In the genomic region with DNA sequence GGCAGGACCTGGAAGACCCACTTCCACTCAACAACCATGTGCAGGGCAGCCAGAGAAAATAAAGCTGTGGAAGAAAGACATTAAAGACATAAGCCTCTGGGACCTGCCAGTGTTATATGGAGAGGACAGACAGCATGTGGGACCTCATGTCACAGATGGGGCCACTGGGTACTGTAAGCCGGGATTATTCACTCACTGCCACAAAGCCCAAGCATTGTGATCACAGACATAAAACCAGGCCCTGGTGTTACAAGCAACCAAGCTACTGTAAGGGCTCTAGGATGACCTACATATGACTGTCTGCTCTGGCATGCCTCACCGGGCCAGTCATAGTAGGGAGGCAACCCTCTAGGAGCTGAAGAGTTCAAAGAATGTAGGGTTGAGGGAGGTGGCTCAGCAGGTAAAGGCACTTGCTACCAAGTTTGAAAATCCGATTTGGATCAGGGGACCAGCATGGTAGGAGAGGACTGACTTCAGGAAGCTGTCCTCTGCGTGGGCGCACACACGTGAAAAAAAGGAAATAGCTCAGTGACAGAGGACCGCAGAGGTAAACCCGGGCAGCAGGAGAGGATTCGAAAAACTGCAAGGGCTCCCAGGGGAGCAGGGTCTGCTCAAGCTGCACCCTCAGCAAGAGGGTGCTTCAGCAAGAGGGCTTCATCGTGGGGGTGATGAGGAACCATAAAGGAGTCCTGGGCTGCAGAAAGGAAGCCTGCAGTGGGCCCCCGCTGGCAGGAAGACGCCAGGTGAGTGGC, we compare ENCODE assay signal across 8 mouse cellular contexts. TPM values are rescaled to one million over a fixed set of nuclear protein-coding genes. Genes with fewer than 3 reads are reported as not detected.
A peak's percentile ranks its signal among the peaks of the same experiment; 100 is the strongest.
DNase-seq lines count a peak whose midpoint lies in the region; ATAC-seq and TF ChIP-seq lines count a peak whose summit lies in the region.

No protein-coding gene starts in this region.

- H3K9me3 ChIP-seq in hindbrain, postnatal 0 days (ENCODE audit: low read length) = no peaks in the 10 kb centered on the region
- H3K9me3 ChIP-seq in midbrain, embryonic 15.5 days = no peaks in the 10 kb centered on the region

- peak overlapping the region; percentile 96 for H3K4me3 ChIP-seq in brown adipose tissue, adult 24 weeks (ENCODE audit: insufficient read depth, low read depth, low read length)
- peak overlapping the region; percentile 98 for H3K4me3 ChIP-seq in hindbrain, postnatal 0 days (ENCODE audit: low read length)
- H3K4me3 ChIP-seq in midbrain, embryonic 15.5 days = peak overlapping the region; percentile 89

- H3K27ac ChIP-seq in brown adipose tissue, adult 24 weeks (replicated peaks; ENCODE audit: low read depth, low read length) = peak overlapping the region; percentile 70
- H3K27ac ChIP-seq in hindbrain, postnatal 0 days = peak overlapping the region; percentile 77; the same call in 1 of the 2 replicates
- H3K27ac ChIP-seq in midbrain, embryonic 15.5 days = peak overlapping the region; percentile 75

- intact Hi-C loops in left cerebral cortex, postnatal 25 days (cut with DNase I) = loop anchor here (5.0 kb wide), 1 partner anchor 88 kb away; a partner anchor contains a TSS

- no peaks in the 10 kb centered on the region for H3K36me3 ChIP-seq in hindbrain, postnatal 0 days (ENCODE audit: insufficient read depth, low read length)
- H3K36me3 ChIP-seq in midbrain, embryonic 15.5 days (replicated peaks) = no peaks in the 10 kb centered on the region

- peaks cover 25% of the 10 kb centered on the region for H3K4me1 ChIP-seq in brown adipose tissue, adult 24 weeks (ENCODE audit: control insufficient read depth, insufficient read depth, insufficient read length, low read length)
- 0 out of 2 replicates have a peak, but pooled peaks cover 13% of the 10 kb centered on the region for H3K4me1 ChIP-seq in hindbrain, postnatal 0 days (ENCODE audit: insufficient read depth, low read length)
- H3K4me1 ChIP-seq in midbrain, embryonic 15.5 days = peaks cover 26% of the 10 kb centered on the region

- H3K9ac ChIP-seq in hindbrain, postnatal 0 days (replicated peaks; ENCODE audit: low read length) = peak overlapping the region; percentile 93
- peak overlapping the region; percentile 89 for H3K9ac ChIP-seq in midbrain, embryonic 15.5 days

- peak overlapping the region; percentile 100 for H3K4me2 ChIP-seq in hindbrain, postnatal 0 days (ENCODE audit: low read depth, low read length)
- peak overlapping the region; percentile 98 for H3K4me2 ChIP-seq in midbrain, embryonic 15.5 days

- no peak for TF ChIP-seq CTCF in hindbrain, postnatal 0 days (IDR thresholded peaks at IDR 0.05; ENCODE audit: low read depth)

- DNase-seq in heart, adult 11 months = peak; percentile 94
- no peak for DNase-seq in heart, adult 18-20 months
- peak; percentile 54 for DNase-seq in 3T3-L1 (ENCODE audit: low read depth, low spot score)
- DNase-seq in hindbrain, postnatal 0 days (ENCODE audit: low spot score) = no peak
- no peak for DNase-seq in left cerebral cortex, postnatal 25 days (ENCODE audit: low spot score in 2 of 2)

- ATAC-seq in hindbrain, postnatal 0 days = no peak
- peak; percentile 7 for ATAC-seq in midbrain, embryonic 15.5 days (replicated peaks)
- no peak for ATAC-seq in cerebellum, adult (ENCODE audit: insufficient number of reproducible peaks, low FRiP score, low TSS enrichment)

- H3K27me3 ChIP-seq in hindbrain, postnatal 0 days (ENCODE audit: insufficient read depth, low read length) = no peaks in the 10 kb centered on the region
- no peaks in the 10 kb centered on the region for H3K27me3 ChIP-seq in midbrain, embryonic 15.5 days (replicated peaks)

- WGBS in hindbrain, postnatal 0 days = 17% methylated on average over 12 of the region's 12 CpGs
- 21% methylated on average over 12 of the region's 12 CpGs for WGBS in midbrain, embryonic 15.5 days

RNA-seq across cellular contexts. Expression of a gene that starts 0.8 kb away (rescaled TPM):
- 10 to 100 TPM; 40.6 to 44.8 TPM for total RNA-seq in heart, adult 18-20 months (2021)
- polyA plus RNA-seq in brown adipose tissue, adult 24 weeks (2012; ENCODE audit: insufficient read depth, insufficient read length, missing spikeins) = 76.3 and 81.6 TPM in 2 replicates
- 389 and 721 TPM in 2 replicates for total RNA-seq in hindbrain, postnatal 0 days (2014; rRNA removed)
- 159 and 171 TPM in 2 replicates for polyA plus RNA-seq in hindbrain, postnatal 0 days (2015; fragmentation: Nextera tagmentation; extraction: Ambion mirVana)
- 126 and 152 TPM in 2 replicates for polyA plus RNA-seq in midbrain, embryonic 15.5 days (2015; fragmentation: Nextera tagmentation; extraction: Ambion mirVana)
- 100 to 1,000 TPM; 206 to 216 TPM for total RNA-seq in left cerebral cortex, postnatal 25 days (2021)

RNA-seq across cellular contexts. Expression of a gene that starts 12.2 kb away (rescaled TPM):
- 1 to 10 TPM; 5.2 to 5.5 TPM for total RNA-seq in heart, adult 18-20 months (2021)
- 4.1 and 4.2 TPM in 2 replicates for polyA plus RNA-seq in brown adipose tissue, adult 24 weeks (2012; ENCODE audit: insufficient read depth, insufficient read length, missing spikeins)
- total RNA-seq in hindbrain, postnatal 0 days (2014; rRNA removed) = 16.6 and 17.0 TPM in 2 replicates
- 8.2 and 8.6 TPM in 2 replicates for polyA plus RNA-seq in hindbrain, postnatal 0 days (2015; fragmentation: Nextera tagmentation; extraction: Ambion mirVana)
- polyA plus RNA-seq in midbrain, embryonic 15.5 days (2015; fragmentation: Nextera tagmentation; extraction: Ambion mirVana) = 6.0 and 6.3 TPM in 2 replicates
- total RNA-seq in left cerebral cortex, postnatal 25 days (2021) = 10 to 100 TPM; 51.8 to 55.3 TPM

RNA-seq across cellular contexts. Expression of a gene that starts 13.4 kb away (rescaled TPM):
- 10 to 100 TPM; 20.1 to 22.2 TPM for total RNA-seq in heart, adult 18-20 months (2021)
- polyA plus RNA-seq in brown adipose tissue, adult 24 weeks (2012; ENCODE audit: insufficient read depth, insufficient read length, missing spikeins) = 14.6 and 16.2 TPM in 2 replicates
- total RNA-seq in hindbrain, postnatal 0 days (2014; rRNA removed) = 39.5 and 43.2 TPM in 2 replicates
- 68.3 and 69.1 TPM in 2 replicates for polyA plus RNA-seq in hindbrain, postnatal 0 days (2015; fragmentation: Nextera tagmentation; extraction: Ambion mirVana)
- 65.0 and 66.2 TPM in 2 replicates for polyA plus RNA-seq in midbrain, embryonic 15.5 days (2015; fragmentation: Nextera tagmentation; extraction: Ambion mirVana)
- 10 to 100 TPM; 40.8 to 42.2 TPM for total RNA-seq in left cerebral cortex, postnatal 25 days (2021)

RNA-seq across cellular contexts. Expression of a gene that starts 13.4 kb away (rescaled TPM):
- total RNA-seq in heart, adult 18-20 months (2021) = 1 to 10 TPM; 1.1 to 1.5 TPM
- polyA plus RNA-seq in brown adipose tissue, adult 24 weeks (2012; ENCODE audit: insufficient read depth, insufficient read length, missing spikeins) = 1.0 TPM in 1 of 2 replicates, not detected in the other
- 7.3 and 11.4 TPM in 2 replicates for total RNA-seq in hindbrain, postnatal 0 days (2014; rRNA removed)
- 3.6 and 4.0 TPM in 2 replicates for polyA plus RNA-seq in hindbrain, postnatal 0 days (2015; fragmentation: Nextera tagmentation; extraction: Ambion mirVana)
- polyA plus RNA-seq in midbrain, embryonic 15.5 days (2015; fragmentation: Nextera tagmentation; extraction: Ambion mirVana) = 6.0 and 6.9 TPM in 2 replicates
- total RNA-seq in left cerebral cortex, postnatal 25 days (2021) = 1 to 10 TPM; 3.6 to 4.5 TPM

RNA-seq across cellular contexts. Expression of a gene that starts 16.5 kb away (rescaled TPM):
- total RNA-seq in heart, adult 18-20 months (2021) = under 1 TPM; 0.15 to 0.46 TPM
- 0.67 and 0.75 TPM in 2 replicates for polyA plus RNA-seq in brown adipose tissue, adult 24 weeks (2012; ENCODE audit: insufficient read depth, insufficient read length, missing spikeins)
- 0.54 and 2.2 TPM in 2 replicates for total RNA-seq in hindbrain, postnatal 0 days (2014; rRNA removed)
- 1.1 TPM in 2 replicates for polyA plus RNA-seq in hindbrain, postnatal 0 days (2015; fragmentation: Nextera tagmentation; extraction: Ambion mirVana)
- polyA plus RNA-seq in midbrain, embryonic 15.5 days (2015; fragmentation: Nextera tagmentation; extraction: Ambion mirVana) = 4.6 and 5.0 TPM in 2 replicates
- total RNA-seq in left cerebral cortex, postnatal 25 days (2021) = 1 to 10 TPM; 2.8 to 2.9 TPM

Comparison
In these comparisons a context has a peak if more than half of its experiments do, and no peak if none do; other contexts are left out.
1. DNase-seq: peak in heart, adult 11 months (single experiment) and 3T3-L1 (single experiment); none in heart, adult 18-20 months (0 of 2), hindbrain, postnatal 0 days (single experiment) and left cerebral cortex, postnatal 25 days (0 of 2).
2. Peak in every context shown above with its lines, with median percentiles within 50 percentile points of each other: H3K27ac ChIP-seq and H3K4me3 ChIP-seq.